Mouse (Mus musculus) left cerebral cortex, postnatal 36 days (tissue): ENCODE data around the gene Lin28b. TPM values are rescaled to one million over a fixed set of nuclear protein-coding genes. Genes with fewer than 3 reads are reported as not detected.

ENCODE experiments used
- DNase-seq, 2 experiments: peaks; one replicate each; pipeline ENCODE4 v3.0.0; 2021 to 2022; ENCODE audit warnings: low spot score in 2 of 2, mixed read lengths in 1 of 2
- intact Hi-C: fragments of 180-260 bp; cut with DNase I; formaldehyde crosslinking; loops from one replicate; pipeline ENCODE4 v1.15.1; 2025
- total RNA-seq, 2 experiments: library from RNA; stranded (reverse); gene quantifications; 2 replicates each; pipeline ENCODE4 v1.2.3; 2021

Gene Lin28b
- total RNA-seq = 1 to 10 TPM; 3.5 to 4.8 TPM

DNA sequence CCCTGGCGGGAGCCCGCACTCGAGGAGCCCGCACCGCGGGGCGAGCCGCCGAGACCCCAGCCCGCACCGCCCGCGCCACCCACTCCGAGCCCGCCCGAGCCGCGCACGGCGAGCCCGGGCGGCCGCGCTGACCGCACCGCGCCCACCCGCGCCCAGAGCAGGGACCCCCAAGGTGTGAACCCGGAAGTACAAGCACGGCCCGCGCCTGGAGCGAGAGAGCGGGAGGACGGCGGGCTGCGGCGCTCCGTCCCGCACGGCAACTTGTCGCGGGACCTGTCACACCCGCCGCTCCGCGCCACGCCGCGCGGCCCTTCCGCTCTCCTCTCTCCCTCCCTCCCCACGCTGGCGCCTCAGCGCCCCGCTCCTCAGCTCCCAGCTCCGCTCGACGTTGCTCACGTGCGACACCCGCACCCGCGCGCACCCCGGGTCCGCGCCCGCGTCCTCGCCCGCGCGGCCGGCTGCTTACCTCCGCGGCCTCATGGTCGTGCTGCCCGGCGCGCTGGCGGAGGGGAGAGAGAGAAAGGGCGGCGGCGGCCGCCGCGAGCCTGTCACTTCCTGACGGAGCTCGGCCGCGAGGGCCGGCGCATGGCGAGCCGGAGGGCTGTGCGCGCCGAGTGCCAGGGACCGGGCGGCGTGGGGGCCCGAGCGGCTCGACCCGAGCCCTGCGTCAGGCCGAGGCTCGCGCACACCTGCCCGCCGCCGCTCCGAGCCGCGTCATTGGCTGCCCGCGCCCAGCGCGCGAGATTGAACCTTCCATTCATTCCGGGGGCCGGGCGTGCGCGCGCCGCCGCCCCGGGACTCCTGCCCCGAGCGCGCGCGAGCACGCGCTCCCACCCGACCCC is at the start of gene Lin28b:
TSS of gene Lin28b (minus strand) at position 635 of the 842 bp plus-strand sequence.
- intact Hi-C loops = loop anchor here (5.0 kb wide), 1 partner anchor 91 kb away; the partner anchor contains the start of gene Hace1
- DNase-seq = peak; percentile 71 to 80

DNA sequence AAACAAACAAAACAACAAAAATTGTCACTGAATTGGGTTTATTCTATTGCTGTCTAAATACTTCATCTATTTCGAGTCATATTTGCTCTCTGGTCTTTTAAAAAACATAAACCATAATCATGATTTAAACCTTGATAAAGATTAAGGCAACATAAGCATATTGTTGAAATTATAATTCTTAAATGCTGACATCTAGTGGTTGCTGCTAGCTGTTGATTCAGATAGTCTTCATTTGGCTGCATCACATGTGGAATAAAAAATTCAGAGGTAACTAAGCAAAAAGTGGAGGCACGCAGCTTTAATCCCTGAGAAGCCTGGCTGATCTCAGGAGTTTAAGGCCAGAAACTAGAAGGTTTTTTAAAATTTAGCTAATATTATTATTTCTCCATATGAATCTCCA is 25.6 kb upstream of the Lin28b start:
- DNase-seq = no peak
- intact Hi-C loops = loop anchor here (5.0 kb wide), 1 partner anchor 129 kb away; no protein-coding TSS in a partner anchor

DNA sequence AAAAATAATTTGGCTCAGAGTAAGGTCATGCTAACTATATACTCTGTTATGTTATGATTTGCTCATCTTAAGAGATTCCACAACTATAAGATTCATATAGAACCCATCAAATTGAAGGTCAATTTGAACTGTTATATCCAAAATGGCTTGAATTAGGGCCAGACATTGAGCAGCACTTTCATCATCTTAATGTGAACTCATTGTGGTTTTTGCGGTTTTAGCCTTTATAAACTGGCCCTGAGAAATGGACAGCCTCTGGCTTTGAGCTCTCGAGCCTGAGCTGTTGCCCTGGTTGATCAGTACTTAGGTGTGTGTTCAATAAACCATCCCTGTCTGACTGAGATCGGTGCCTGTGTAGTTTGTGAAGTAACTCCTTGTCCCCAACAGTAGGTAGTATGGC is 24.5 kb upstream of the Lin28b start:
- intact Hi-C loops = loop anchor here (5.0 kb wide), 1 partner anchor 128 kb away; no protein-coding TSS in a partner anchor
- no peak for DNase-seq

DNA sequence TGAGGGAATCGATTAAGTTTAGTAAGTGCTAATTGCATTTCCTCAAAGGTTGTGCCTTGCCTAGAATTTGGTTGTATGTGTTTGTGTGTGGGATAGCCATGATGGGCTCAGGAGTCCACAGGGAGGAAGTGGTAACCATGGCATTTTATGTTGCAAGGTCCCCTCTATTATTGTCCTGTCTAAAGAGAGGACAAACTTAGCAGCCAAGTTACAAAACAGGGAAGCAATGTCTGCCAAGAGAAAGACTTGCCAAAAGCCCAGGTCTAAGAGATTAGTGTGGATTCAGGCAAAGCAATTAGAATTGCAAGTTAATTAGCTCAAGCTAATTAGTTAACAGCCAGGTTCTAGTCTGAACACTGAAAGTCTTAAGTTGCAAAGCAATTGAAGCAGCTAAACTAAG is 14.1 kb upstream of the Lin28b start:
- no peak for DNase-seq
- intact Hi-C loops = no loop called here

DNA sequence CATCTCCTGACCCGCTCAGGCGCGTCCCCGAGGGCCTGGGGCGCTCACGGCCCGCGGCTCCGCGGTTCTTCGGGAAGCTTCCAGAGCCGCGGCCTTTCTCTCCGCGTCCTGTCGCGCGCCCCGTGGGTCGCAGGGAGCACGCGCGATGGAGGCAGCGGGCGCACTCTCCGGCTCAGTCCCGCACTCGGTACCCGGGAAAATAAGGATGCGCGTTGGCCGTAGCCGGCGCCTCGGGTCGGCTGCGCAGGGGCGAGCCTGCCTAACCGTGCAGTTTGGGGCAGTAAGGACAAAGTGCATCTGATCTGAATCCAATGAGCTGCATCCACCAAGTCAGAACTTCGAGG is 380 bp upstream of the Lin28b start:
- DNase-seq = peak in 1 of 2 experiments; percentile 31
- intact Hi-C loops = loop anchor here (5.0 kb wide), 1 partner anchor 91 kb away; the partner anchor contains the start of gene Hace1

DNA sequence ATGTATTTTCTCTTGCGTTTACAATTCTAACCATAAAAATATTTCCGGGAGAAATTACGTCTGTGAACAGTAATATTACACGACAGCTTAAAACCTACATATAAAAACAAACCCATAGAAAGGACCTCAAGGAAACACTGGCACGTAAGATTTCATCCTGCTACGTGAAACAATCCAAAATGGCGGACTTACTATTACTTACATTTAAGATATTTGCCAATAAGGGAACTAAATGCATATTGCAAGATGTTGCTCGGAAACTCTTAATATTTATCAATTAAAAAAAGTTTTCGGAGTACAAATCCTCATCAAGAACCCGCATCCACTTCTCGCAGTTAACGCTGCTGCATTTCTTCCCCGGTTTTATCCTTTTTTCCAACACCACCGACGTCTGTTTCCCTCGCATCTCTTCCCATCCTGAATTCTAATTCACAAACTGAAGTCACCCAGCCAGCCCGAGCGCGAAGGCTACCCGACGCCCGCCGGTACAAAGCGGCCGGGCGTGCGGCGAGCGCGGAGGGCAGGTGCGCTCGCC is 902 bp downstream of the Lin28b start:
- DNase-seq = no peak
- intact Hi-C loops = loop anchor here (5.0 kb wide), 1 partner anchor 92 kb away; the partner anchor contains the start of gene Hace1

DNA sequence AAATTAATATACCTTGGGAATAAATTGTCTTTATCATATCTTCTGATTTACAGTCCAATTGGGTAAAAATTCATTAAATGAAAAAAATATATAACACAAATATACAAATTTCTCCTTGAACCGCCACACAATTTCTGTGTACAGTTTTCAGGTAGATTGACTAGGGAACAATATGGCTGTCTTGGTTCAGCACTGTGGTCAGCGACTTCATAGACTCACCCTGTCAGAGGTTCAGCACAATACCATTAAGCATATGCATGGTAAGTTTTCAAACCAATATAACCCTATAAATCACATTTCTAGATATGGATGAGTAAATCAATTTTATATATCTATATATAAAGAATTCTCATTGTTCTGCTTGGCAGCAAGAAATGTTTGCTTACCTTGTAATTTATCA is 3.0 kb downstream of the Lin28b start:
- intact Hi-C loops = no loop called here
- no peak for DNase-seq

DNA sequence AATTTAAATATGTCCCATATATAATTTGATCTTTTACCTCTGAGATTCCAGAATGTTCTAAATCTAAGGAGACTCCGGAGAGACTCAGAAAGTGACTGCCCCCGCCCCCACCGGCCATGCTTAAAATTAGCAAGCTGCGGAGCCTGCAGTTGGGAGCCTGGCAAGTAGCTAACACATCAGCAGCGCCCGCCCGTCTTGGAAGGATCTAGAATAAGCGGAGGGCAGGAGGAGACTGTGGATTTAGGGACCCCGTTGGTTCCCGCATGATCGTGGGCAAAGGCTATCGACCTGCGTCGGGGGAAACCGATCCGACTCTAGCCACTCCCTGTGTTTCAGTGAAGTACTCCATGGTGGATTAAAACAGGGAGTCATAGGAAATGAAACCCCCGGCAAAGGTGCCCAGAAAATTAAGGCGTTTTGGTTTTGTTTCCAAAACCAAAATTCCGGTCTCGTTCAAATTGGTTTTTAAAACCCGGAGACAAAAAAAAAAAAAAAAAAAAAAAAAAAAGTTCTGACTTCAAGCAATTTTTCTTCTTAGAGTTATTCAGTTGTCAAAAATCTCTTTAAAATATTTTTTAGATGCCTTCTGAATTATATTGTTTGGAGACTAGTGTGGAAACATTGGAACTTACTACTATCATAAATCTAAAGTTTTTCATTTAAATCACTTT is 12.4 kb downstream of the Lin28b start:
- peak in 1 of 2 experiments; percentile 10 for DNase-seq
- intact Hi-C loops = no loop called here

DNA sequence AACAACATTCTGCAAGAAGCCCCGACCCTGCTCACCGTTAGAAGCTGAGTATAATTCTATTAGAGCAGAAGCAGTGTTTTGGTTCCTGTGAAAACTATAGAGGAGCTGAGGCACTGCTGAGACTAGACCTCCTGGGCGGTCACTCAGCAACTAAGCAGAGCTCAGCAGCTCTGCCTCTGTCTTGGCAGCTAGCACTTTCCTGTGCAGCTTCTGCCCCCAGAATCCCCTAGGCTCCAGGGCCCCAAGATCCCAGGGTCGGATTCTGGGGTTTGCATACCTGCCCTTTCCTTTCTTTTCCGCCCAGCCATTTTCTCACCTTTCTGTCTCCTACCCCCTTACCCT is 13.1 kb downstream of the Lin28b start:
- no peak for DNase-seq
- intact Hi-C loops = no loop called here

DNA sequence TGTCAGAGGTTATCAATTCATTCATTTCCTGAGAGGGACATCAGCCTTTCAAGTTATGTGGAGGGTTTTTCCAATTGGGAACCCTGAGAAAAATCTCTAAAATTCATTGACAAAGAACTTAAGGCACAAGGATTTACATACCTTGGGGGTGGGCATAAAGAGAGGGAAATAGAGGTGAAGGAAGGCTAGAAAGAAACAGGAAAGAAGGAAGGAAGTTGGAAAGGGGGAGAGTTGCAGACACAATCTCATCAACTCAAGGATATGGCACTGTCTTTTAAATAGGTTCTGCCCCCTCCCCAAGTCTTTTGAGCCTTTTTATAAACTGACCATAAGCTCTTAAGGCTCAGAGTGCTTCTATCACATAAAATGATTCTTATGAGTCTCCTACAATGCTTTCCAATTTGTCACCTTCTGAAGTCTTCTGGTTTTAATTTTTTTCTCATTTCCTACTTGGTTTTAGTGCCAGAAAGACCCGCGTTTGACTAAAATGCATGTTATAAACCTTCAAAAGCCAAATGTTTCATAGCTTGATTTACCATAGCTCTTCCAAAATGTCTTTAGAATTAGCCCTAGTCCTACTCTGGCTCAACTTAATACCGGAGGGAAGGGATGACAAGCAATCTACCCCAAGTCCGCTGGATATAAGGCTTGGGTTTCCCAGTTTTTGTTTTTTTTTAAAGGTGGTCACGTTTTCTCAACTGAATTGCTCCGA is 13.6 kb downstream of the Lin28b start:
- no peak for DNase-seq
- intact Hi-C loops = no loop called here

DNA sequence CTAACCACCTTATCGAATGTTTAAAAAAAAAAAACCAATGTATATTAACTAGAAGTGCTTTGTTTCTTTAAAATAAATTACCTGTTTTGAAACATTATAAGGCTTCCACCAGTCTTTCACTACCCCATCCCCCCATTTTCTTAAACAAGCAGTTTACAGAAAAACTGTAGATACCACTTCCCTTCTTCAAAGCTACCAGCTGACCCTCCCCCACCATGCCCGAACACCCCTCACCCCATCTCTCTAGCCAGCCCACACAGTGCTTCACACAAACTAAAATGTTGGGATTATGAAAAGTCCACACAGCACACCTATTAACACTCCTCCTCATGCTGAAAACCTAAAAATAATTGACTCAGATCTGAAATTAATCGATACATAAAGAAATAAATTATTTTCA is 14.9 kb downstream of the Lin28b start:
- DNase-seq = no peak
- intact Hi-C loops = no loop called here

DNA sequence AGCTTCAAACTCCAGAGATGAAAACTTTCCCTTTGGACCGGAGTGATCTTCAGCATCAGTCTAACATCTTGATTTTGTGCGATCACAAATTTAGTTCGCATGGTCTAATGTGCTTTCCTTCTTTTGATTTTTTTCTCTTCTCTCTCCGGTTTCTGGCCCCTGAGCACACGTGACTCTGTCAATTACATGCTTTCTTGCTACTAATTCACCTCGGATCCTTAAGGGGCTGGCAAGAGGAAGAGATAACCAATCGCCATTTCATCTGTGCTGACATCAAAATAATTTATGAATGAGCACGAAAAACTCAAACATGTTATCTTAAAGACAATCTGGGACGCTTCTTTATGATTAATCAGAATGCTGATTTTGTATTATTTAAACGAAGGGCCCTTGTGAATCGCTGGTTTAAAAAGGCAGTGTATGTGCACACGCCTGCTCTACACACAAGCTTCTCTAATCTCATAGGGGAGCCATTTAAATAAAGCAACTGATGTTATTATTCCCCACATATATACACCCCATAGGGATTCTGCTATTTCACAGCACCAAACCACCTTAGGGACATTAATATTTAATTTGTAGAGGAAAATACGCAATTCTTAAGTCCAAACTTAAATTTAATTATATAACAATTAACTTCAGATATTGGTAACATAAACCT is 16.0 kb downstream of the Lin28b start:
- intact Hi-C loops = no loop called here
- no peak for DNase-seq

DNA sequence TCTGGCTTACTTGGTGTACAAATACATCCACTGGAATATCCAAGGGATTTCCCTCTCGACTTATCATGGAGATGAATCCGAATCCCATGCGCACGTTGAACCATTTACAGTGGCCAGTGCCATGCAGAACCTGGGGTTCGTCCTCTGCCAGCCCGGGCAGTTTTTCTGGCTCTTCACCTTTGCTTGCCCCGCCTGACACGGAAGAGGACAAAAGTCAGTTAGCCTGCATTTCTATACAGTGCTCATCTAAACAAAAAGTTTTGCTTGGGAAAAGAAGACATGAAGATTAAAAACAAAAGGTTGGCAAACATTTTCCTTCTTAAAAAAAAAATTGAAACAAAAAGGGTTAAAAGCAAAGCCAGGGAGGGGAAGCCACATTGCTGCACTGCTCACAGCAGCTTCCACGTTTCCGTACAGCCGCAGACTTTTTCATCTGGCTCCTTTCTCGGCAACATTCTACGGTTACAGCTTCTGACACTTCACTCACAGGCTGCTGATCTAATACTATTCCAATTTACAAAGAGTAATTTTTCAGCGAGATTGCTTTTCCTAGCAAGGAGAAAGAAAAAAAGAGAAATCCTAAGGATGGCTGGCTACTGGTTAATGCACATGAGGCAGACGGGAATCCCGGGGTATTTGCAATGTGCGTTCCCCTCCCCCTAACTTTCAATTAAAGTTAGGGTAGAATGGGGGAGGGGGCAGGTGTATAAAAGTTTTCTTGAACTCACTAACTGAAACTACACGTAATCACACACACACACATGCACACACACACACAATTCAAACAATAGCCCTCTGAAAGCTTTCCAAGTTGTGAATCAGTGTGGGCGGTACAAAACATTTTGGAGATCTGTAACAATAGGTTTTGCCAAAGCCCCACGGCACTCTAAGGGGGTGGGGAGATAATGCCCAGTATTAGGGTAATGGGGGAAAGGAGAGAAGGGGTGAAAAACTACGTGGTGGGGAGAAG is 16.9 kb downstream of the Lin28b start:
- intact Hi-C loops = no loop called here
- DNase-seq = no peak

DNA sequence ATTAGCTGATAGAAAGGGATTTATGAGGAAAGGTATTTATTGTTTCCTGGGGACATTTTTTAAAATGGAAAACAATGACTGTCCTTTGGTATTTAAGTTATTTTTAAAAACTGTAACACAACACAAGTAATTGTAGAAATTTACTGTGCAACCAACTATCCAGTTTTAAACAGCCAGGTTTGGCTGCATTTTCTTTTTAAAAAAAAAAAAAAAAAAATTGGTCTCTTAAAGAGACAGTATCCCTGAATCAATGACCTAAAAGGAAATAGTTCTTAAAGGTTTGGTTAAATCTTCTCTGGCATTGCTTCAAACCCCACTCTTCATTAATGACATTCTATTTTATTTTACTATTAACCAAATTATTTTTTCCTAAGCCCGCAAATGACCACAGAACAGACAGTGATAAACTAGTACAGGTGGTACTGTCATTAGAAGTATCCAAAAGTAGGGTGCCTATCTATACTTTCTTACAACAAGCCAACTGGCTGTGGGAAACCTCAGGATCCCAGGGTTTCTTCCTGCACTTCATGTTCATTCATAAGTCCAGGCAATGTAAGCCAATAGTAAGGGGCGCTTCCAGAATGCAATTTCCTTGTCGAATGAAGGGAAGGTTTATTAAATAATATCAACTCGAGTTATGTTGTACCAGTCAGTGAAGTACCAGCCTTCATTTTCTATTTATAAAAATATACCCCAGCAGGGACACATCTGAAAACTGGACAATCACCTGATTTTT is 17.8 kb downstream of the Lin28b start:
- DNase-seq = no peak
- intact Hi-C loops = no loop called here

DNA sequence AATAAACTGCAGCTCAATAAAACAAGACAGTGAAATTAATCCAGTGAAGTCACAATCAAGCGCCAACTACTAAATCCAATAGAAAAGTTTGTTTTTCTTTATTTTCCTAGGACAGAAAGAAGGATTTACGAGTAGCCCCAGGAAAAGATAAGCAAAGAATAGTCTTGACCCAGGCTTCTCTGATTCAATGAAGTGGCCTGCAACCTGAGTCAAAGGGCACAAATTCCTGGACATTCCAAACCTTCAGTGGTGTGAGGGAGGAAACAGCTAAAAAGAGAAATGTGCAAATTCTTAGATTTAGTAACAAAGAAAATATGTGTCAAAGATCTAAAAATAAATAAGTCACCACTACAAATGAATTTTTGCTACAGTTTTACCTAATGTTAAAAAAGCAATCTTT is 27.6 kb downstream of the Lin28b start:
- intact Hi-C loops = no loop called here

DNA sequence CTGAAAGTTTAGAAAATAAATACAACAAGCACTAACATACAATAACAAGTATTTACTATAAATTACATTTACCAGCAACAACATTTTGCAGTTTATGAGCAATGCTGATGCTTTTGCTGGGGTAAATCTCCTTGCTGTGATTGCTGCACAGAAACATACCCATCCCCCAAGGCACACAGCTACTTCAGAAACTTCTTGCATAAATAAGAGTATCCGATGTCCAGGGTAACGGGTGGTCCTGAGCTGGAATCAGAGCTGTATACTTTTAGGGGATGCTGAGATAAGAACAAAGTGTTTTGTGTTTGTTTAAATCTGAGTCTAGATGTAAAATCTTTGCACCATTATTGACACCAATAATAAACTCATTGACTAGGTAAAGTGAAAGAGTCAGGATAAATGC is 28.1 kb downstream of the Lin28b start:
- DNase-seq = no peak
- intact Hi-C loops = no loop called here

More for the DNA sequence above, 27.6 kb downstream of the Lin28b start:
- DNase-seq = no peak

DNA sequence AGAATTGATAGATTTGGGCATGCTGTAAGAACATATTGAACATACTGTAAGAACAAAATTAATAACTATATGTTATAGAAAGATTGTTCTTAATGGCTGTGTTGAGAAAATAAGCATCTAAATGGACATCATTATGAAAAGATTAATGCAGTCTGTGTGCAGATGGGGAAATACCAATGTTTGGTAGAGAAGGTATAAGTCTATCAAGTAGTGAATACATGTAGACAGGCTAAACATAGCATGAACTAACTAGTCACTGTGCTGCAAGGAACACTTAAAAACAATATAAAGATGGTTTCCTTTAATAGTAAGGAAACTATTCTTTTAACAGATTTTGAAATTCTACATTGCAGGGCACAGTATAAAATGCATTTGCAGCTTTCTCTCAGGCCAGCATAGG is 39.6 kb downstream of the Lin28b start:
- no peak for DNase-seq

DNA sequence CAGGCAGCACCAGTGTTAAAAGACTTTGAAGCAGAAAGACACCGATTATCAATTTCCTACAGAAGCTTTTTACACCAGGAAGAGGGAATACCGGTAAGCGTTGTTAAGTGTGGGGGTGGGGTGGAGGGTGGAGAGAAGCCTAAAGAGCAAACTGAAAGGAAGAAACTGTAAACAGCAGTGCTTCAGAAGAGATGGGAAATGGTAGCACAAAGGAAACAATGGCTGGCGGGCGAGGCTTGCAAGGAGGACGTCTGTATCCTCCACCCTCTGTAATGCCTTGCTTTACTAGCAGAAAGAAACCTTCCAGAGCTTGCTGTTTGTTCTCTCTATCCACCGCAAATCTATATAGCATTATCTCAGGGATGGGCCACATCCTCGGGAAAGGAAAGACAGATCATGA is 40.0 kb downstream of the Lin28b start:
- intact Hi-C loops = no loop called here
- DNase-seq = no peak

More for the DNA sequence above, 39.6 kb downstream of the Lin28b start:
- intact Hi-C loops = no loop called here
